Mouse (Mus musculus) MEL (cell line): ENCODE data around the gene Vps13c. TPM values are rescaled to one million over a fixed set of nuclear protein-coding genes. Genes with fewer than 3 reads are reported as not detected.
A peak's percentile ranks its signal among the peaks of the same experiment; 100 is the strongest.

Source experiments
- DNase-seq: peaks from one replicate; pipeline ENCODE4 v3.0.0; 2011; ENCODE audit warnings: low read depth, low spot score
- H3K27ac ChIP-seq: 2 replicates; pipeline ENCODE4 v1.5.1; 2012; ENCODE audit warnings: low read depth, mild to moderate bottlenecking, control low read depth, low read length, moderate library complexity; ENCODE audit not compliant: control insufficient read depth
- H3K27me3 ChIP-seq, 2 experiments: fragments of 150-350 bp in 1 of 2; sonication (generic) in 1 of 2; 2 replicates each; pipeline ENCODE4 v1.6.1; 2012; ENCODE audit warnings: low read length in 2 of 2, mild to moderate bottlenecking in 2 of 2, improper control_type of control experiment in 1 of 2, moderate library complexity in 1 of 2; ENCODE audit not compliant: insufficient read depth in 2 of 2, control insufficient read depth in 1 of 2
- H3K36me3 ChIP-seq, 2 experiments: 2 replicates each; pipeline ENCODE4 v1.6.1; 2012 to 2014; ENCODE audit warnings: low read length in 2 of 2, improper control_type of control experiment in 1 of 2, inconsistent platforms in 1 of 2, mild to moderate bottlenecking in 1 of 2; ENCODE audit not compliant: insufficient read depth in 2 of 2, control insufficient read depth in 1 of 2
- H3K4me1 ChIP-seq, 2 experiments: fragments of 150-350 bp in 1 of 2; sonication (generic) in 1 of 2; 2 replicates each; pipeline ENCODE4 v1.6.1; 2012; ENCODE audit warnings: low read length in 2 of 2, improper control_type of control experiment in 1 of 2, mild to moderate bottlenecking in 1 of 2; ENCODE audit not compliant: insufficient read depth in 2 of 2, control insufficient read depth in 1 of 2
- H3K4me3 ChIP-seq, 2 experiments: fragments of 150-350 bp in 1 of 2; sonication (generic) in 1 of 2; 2 replicates each; pipeline ENCODE4 v1.5.1; 2012; ENCODE audit warnings: low read depth in 2 of 2, low read length in 2 of 2, mild to moderate bottlenecking in 2 of 2, moderate library complexity in 2 of 2, control low read depth in 1 of 2, improper control_type of control experiment in 1 of 2; ENCODE audit not compliant: control insufficient read depth in 1 of 2, insufficient read depth in 1 of 2
- H3K79me2 ChIP-seq: 2 replicates; pipeline ENCODE4 v1.6.1; 2012; ENCODE audit warnings: mild to moderate bottlenecking, low read length, moderate library complexity; ENCODE audit not compliant: control insufficient read depth, poor library complexity, insufficient read depth
- H3K9ac ChIP-seq: 2 replicates; pipeline ENCODE4 v1.6.1; 2012; ENCODE audit warnings: low read depth, mild to moderate bottlenecking, control low read depth, low read length, moderate library complexity; ENCODE audit not compliant: control insufficient read depth, poor library complexity, severe bottlenecking
- H3K9me3 ChIP-seq: fragments of 150-350 bp; sonication (generic); replicated peaks from 2 replicates; pipeline ENCODE4 v1.6.1; 2012; ENCODE audit warnings: mild to moderate bottlenecking, low read length, improper control_type of control experiment, moderate library complexity; ENCODE audit not compliant: insufficient read depth
- CTCF ChIP-seq, 3 experiments: IDR thresholded peaks in 2 of 3; conservative IDR thresholded peaks in 1 of 3; 2 replicates each; pipeline ENCODE4 v1.5.1; 2011 to 2012; ENCODE audit warnings: low read length in 3 of 3, low read depth in 2 of 3, mild to moderate bottlenecking in 2 of 3, improper control_type of control experiment in 1 of 3, inconsistent platforms in 1 of 3, mixed read lengths in 1 of 3, moderate library complexity in 1 of 3; ENCODE audit not compliant: control insufficient read depth in 1 of 3, insufficient read depth in 1 of 3, poor library complexity in 1 of 3, severe bottlenecking in 1 of 3
- E2F4 ChIP-seq: IDR thresholded peaks from 2 replicates; pipeline ENCODE4 v1.6.1; 2011; ENCODE audit warnings: low read depth, low read length, improper control_type of control experiment, borderline replicate concordance
- EP300 ChIP-seq, 2 experiments: IDR thresholded peaks; 2 replicates each; pipeline ENCODE4 v1.6.1; 2011; ENCODE audit warnings: improper control_type of control experiment in 2 of 2, low read length in 2 of 2, low read depth in 1 of 2, mild to moderate bottlenecking in 1 of 2
- ETS1 ChIP-seq: IDR thresholded peaks from 2 replicates; pipeline ENCODE4 v1.6.1; 2012; ENCODE audit warnings: low read depth, mild to moderate bottlenecking, inconsistent platforms, low read length, improper control_type of control experiment, moderate library complexity
- GATA1 ChIP-seq: IDR thresholded peaks from 2 replicates; pipeline ENCODE4 v1.6.1; 2011; ENCODE audit warnings: low read depth, low read length, improper control_type of control experiment
- JUND ChIP-seq: IDR thresholded peaks from 2 replicates; pipeline ENCODE4 v1.6.1; 2011; ENCODE audit warnings: low read depth, mild to moderate bottlenecking, improper control_type of control experiment, low read length
- KAT2A ChIP-seq: conservative IDR thresholded peaks from 2 replicates; pipeline ENCODE4 v1.6.1; 2012; ENCODE audit warnings: low read depth, low read length, improper control_type of control experiment, inconsistent platforms
- MAZ ChIP-seq: IDR thresholded peaks from 2 replicates; pipeline ENCODE4 v1.6.1; 2012; ENCODE audit warnings: low read depth, mild to moderate bottlenecking, inconsistent platforms, low read length, improper control_type of control experiment
- MXI1 ChIP-seq: IDR thresholded peaks from 2 replicates; pipeline ENCODE4 v1.6.1; 2011; ENCODE audit warnings: mild to moderate bottlenecking, low read depth, low read length, improper control_type of control experiment
- MYB ChIP-seq: IDR thresholded peaks from 2 replicates; pipeline ENCODE4 v1.6.1; 2011; ENCODE audit warnings: mild to moderate bottlenecking, low read depth, low read length, improper control_type of control experiment
- MYC ChIP-seq: IDR thresholded peaks from 2 replicates; pipeline ENCODE4 v1.6.1; 2011; ENCODE audit warnings: low read depth, mild to moderate bottlenecking, low read length, improper control_type of control experiment, moderate library complexity
- NELFE ChIP-seq: IDR thresholded peaks from 2 replicates; pipeline ENCODE4 v1.6.1; 2011; ENCODE audit warnings: low read depth, low read length, improper control_type of control experiment
- NRF1 ChIP-seq: IDR thresholded peaks from 2 replicates; pipeline ENCODE4 v1.6.1; 2014; ENCODE audit warnings: low read depth, mild to moderate bottlenecking, inconsistent platforms, low read length, improper control_type of control experiment, moderate library complexity; ENCODE audit not compliant: poor library complexity, insufficient read depth, severe bottlenecking
- POLR2A ChIP-seq, 2 experiments: IDR thresholded peaks; 2 replicates each; pipeline ENCODE4 v1.6.1; 2011 to 2012; ENCODE audit warnings: low read length in 2 of 2, mild to moderate bottlenecking in 2 of 2, control low read depth in 1 of 2, improper control_type of control experiment in 1 of 2, low read depth in 1 of 2, moderate library complexity in 1 of 2; ENCODE audit not compliant: control insufficient read depth in 1 of 2, insufficient read depth in 1 of 2, poor library complexity in 1 of 2
- RAD21 ChIP-seq: IDR thresholded peaks from 2 replicates; pipeline ENCODE4 v1.6.1; 2011; ENCODE audit warnings: mild to moderate bottlenecking, low read depth, low read length, improper control_type of control experiment
- SIN3A ChIP-seq: IDR thresholded peaks from 2 replicates; pipeline ENCODE4 v1.6.1; 2012; ENCODE audit warnings: low read length, improper control_type of control experiment, inconsistent platforms
- TAL1 ChIP-seq: IDR thresholded peaks from 2 replicates; pipeline ENCODE4 v1.6.1; 2012; ENCODE audit warnings: mild to moderate bottlenecking, inconsistent platforms, low read length, moderate library complexity, mixed read lengths
- TBP ChIP-seq: IDR thresholded peaks from 2 replicates; pipeline ENCODE4 v1.8.0; 2011; ENCODE audit warnings: low read depth, low read length, improper control_type of control experiment
- TCF12 ChIP-seq: IDR thresholded peaks from 2 replicates; pipeline ENCODE4 v1.6.1; 2014; ENCODE audit warnings: low read depth, mild to moderate bottlenecking, inconsistent platforms, low read length, improper control_type of control experiment, moderate library complexity
- ZMIZ1 ChIP-seq: IDR thresholded peaks from 2 replicates; pipeline ENCODE4 v1.6.1; 2012; ENCODE audit warnings: low read depth, mild to moderate bottlenecking, inconsistent platforms, low read length, improper control_type of control experiment, moderate library complexity
- ZNF384 ChIP-seq: IDR thresholded peaks from 2 replicates; pipeline ENCODE4 v1.6.1; 2012; ENCODE audit warnings: low read depth, mild to moderate bottlenecking, inconsistent platforms, low read length, improper control_type of control experiment
- polyA plus RNA-seq, 2 experiments: library from polyadenylated mRNA; stranded (reverse) in 1 of 2; unstranded in 1 of 2; fragments of >175 nt in 1 of 2; fragments of >200 nt in 1 of 2; gene quantifications; 2 replicates each; pipeline versions ENCODE4 v1.2.1 to v1.2.4; 2012; ENCODE audit warnings: low replicate concordance in 2 of 2, low read depth in 1 of 2; ENCODE audit not compliant: insufficient read length in 2 of 2, insufficient read depth in 1 of 2, missing spikeins in 1 of 2
- total RNA-seq: library from RNA; depleted of rRNA; stranded (reverse); fragments of 300-350 nt; gene quantifications from 2 replicates; pipeline ENCODE4 v1.2.3, GENCODE M21; 2012

Vps13c gene
- total and polyA plus RNA-seq, 3 experiments: 14.6 to 28.3 TPM; not detected in 1

DNA sequence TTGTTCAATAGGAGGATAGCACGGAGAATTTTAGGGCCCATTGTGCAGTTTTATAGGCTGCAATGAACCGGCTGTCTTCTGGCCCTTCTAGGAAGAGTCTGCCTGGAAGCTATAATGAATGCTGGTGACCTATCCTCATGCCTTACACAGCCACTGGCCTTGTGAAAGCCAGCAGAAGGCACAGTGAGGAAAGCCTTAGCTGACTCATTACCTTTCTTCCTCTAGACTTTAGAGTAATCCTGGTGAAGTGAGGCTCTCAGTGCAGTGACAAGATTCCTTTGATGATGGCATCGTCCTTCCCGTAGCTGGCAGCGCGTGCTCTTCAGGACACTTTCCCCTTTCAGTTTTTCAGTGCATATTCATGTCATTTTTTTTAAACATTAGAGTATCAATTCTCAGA is 27.2 kb downstream of the Vps13c start:
- Histone ChIP-seq H3K27me3 (no peaks in the 10 kb centered on the region), H3K9ac (no peak overlapping the region), H3K4me3 (no peak overlapping the region), H3K9me3 (no peaks in the 10 kb centered on the region), H3K4me1 (peaks cover 10 to 14% of the 10 kb centered on the region in 2 experiments; a peak in 3 of 4 replicates), H3K36me3 (peaks cover 0 to 34% of the 10 kb centered on the region in 2 experiments; a peak in 3 of 4 replicates), H3K27ac (no peak overlapping the region), H3K79me2 (no peaks in the 10 kb centered on the region; the same call in 1 of the 2 replicates)
- DNase-seq: no peak
- TF ChIP-seq TBP (no peak), GATA1 (no peak), TCF12 (no peak), MAZ (no peak)

DNA sequence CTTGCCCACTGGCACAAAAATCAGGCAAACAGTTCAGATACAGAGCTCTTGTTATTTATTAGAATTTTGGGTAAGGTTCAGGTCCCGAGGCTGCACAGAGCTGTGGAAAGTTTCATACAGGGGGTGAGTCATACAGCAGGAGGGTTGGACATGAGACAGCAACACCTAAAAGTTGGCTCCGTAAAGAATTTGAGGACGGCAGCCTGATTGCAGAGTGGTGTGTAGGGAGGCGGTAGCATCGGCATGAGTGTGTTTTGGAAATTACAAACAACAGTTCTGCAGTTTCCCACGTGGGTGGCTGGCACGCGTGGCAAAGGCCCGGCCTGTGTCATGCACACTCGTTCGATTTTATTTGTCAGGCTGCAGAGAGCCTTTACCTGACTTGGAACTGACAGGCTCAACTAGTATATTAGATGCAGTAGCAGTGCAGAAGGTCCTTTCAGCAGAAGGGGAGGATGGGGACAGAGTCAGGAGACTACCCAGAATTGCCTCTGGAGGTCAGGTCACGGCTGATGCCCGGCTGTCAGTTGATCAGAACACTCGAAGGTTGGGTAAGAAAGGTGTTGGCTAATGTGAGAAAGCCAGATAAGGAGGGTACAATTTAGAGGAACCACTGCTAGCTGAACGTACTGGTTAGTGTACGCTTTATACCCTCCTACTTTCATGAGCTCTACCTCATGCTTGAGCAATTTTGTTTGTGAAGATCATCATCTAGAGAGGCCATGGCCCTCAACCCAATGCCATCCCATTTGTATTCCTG is 29.7 kb downstream of the Vps13c start:
- peak; percentile 77 for DNase-seq
- Histone ChIP-seq H3K9ac (peak overlapping the region; percentile 32; the same call in 1 of the 2 replicates), H3K4me3 (no peak overlapping the region)

DNA sequence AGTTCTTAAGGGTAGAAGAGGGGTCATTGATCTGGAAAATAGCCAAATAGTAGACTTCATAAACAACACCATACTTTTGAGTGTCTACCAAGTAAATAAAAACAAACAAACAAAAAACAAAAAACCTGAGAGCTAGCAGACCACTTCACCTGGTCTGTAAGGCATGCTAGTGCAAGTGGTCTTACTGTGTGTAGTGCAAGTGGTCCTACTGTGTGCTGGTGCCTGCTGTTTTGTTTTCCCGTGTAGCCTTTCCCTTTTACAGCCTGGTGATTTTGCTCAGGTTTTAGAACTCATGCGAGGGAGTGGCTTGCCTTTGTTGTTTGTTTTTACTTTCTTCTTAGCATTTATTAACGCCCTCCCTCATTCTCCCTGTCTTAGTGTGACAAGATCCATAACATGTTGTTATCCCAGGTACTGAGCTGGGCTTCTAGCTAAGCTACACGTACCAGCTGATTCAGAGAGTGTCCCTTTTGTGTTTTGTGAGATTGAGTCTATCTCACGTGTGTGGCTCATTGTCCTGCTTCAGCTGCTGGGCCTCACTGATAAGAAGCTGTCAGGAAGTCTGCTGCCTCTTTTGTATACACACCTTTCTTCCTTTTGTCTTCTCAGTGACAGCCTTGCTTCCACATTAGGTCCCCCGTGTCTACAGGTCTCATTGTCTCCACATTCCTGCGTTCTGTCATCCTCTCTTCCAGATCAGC is 34.5 kb downstream of the Vps13c start:
- H3K9ac ChIP-seq: peak overlapping the region; percentile 36; the same call in 1 of the 2 replicates
- peak; percentile 75 for DNase-seq
- no peaks in the 10 kb centered on the region for H3K27me3 ChIP-seq
- H3K79me2 ChIP-seq: no peaks in the 10 kb centered on the region
- no peaks in the 10 kb centered on the region for H3K9me3 ChIP-seq
- H3K36me3 ChIP-seq: peaks cover 0 to 73% of the 10 kb centered on the region in 2 experiments; a peak in 3 of 4 replicates
- H3K27ac ChIP-seq: peak overlapping the region; percentile 79
- H3K4me1 ChIP-seq: peaks cover 33 to 47% of the 10 kb centered on the region in 2 experiments
- H3K4me3 ChIP-seq: no peak overlapping the region
- TF ChIP-seq MYC (peak; percentile 63; the same call in 1 of the 2 replicates), MAZ (no peak), CTCF (IDR thresholded peaks at IDR 0.05 in 2 of 3, conservative IDR thresholded peaks at IDR 0.05 in 1 of 3; ENCODE audit: control insufficient read depth in 1 of 3, insufficient read depth in 1 of 3, low read depth in 2 of 3, low read length in 3 of 3, poor library complexity in 1 of 3, severe bottlenecking in 1 of 3) (no peak), TBP (0 out of 2 replicates have a peak, but pooled peaks have one; percentile 15), SIN3A (peak; percentile 86), ZMIZ1 (no peak), ZNF384 (no peak), NELFE (no peak), JUND (no peak), E2F4 (no peak), POLR2A (IDR thresholded peaks at IDR 0.05; ENCODE audit: control insufficient read depth in 1 of 2, insufficient read depth in 1 of 2, low read depth in 1 of 2, low read length in 2 of 2, poor library complexity in 1 of 2) (no peak), NRF1 (no peak), MXI1 (peak; percentile 84), KAT2A (no peak), MYB (no peak), TAL1 (peak; percentile 98), EP300 (IDR thresholded peaks at IDR 0.05; ENCODE audit: low read depth in 1 of 2, low read length in 2 of 2) (peak; percentile 85 to 89), ETS1 (peak; percentile 98)

More for the DNA sequence above, 29.7 kb downstream of the Vps13c start:
- H3K27ac ChIP-seq: peak overlapping the region; percentile 60
- TF ChIP-seq TBP (0 out of 2 replicates have a peak, but pooled peaks have one; percentile 51), TCF12 (0 out of 2 replicates have a peak, but pooled peaks have one; percentile 36), E2F4 (no peak), SIN3A (no peak), GATA1 (peak; percentile 68; the same call in 1 of the 2 replicates), EP300 (IDR thresholded peaks at IDR 0.05; ENCODE audit: low read depth in 1 of 2, low read length in 2 of 2) (peak; percentile 69 to 72), TAL1 (peak; percentile 81), ZNF384 (no peak), RAD21 (no peak)
- TF ChIP-seq, all 39 proteins: peak for 5
- Histone ChIP-seq H3K9me3 (no peaks in the 10 kb centered on the region), H3K79me2 (no peaks in the 10 kb centered on the region; the same call in 1 of the 2 replicates), H3K36me3 (peaks cover 0 to 42% of the 10 kb centered on the region in 2 experiments; a peak in 3 of 4 replicates), H3K4me1 (peaks cover 12 to 21% of the 10 kb centered on the region in 2 experiments; a peak in 3 of 4 replicates), H3K27me3 (no peaks in the 10 kb centered on the region)
